Mouse (Mus musculus): ENCODE measurements at regions not wholly inside any gene's neighbourhood (a gene's known extent, or its start where the extent isn't known, plus 50 kb on each side); places are given as distances from the start of the nearest gene placed in this dataset.
"Not testable (repeated sequence)": the region's sequence is repeated elsewhere in the genome, so short reads cannot be mapped to it uniquely, and the experiment has no call there.

DNA sequence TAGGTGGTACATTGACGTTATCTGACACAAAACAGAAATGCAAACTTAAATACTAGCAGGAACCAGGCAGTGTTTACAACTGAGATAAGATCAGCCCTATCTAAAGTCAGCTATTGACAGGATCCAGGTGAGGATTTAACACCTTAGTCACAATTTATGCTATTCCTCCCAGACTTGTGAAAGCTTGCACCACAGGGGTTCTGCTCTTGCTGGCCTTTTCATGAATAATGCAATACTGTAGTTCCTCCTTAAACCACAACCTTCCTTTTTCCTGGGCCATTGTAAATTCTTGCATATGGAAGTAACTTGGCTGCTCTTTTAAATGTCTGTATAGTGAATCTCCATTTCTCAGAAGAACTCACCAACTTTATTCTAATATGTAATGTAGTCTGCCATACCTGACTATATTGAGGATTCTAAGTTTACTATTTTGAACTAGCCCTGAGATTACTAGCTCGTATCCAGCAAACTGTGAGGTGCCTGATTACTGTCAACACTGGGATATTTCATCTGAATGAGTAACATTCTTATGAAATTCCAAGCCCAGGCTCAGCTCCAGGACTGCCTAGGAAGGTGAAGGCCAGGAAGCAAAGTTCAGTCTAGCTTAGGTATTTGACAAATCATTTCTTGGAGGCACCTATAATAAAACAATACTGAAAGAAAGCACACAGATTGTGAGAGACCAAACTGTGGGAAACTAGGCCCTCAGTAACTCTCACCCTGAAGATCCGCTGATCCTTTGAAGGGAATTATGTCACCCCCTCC lies 1019.2 kb upstream of the Cntn5 start:
- not testable (repeated sequence) for TF ChIP-seq HCFC1 (IDR thresholded peaks at IDR 0.05; ENCODE audit: borderline replicate concordance, insufficient read depth, low read length); MAFK (IDR thresholded peaks at IDR 0.05; ENCODE audit: insufficient read depth, low read depth, low read length); ZC3H11A (IDR thresholded peaks at IDR 0.05; ENCODE audit: borderline replicate concordance, low read depth, low read length); ZNF384 (IDR thresholded peaks at IDR 0.05; ENCODE audit: low read depth, low read length)

All from ES-E14 (cell line).